Mouse (Mus musculus) liver, embryonic 11.5 days (tissue): Measurements from ENCODE around the gene Pecam1. TPM values are rescaled to one million over a fixed set of nuclear protein-coding genes. Genes with fewer than 3 reads are reported as not detected.
"Not testable (repeated sequence)": the region's sequence is repeated elsewhere in the genome, so short reads cannot be mapped to it uniquely, and the experiment has no call there.

Experiments
- ATAC-seq: fragments of 200-750 bp; cut with Nextera tagmentation; replicated peaks from 2 replicates; pipeline ENCODE4 v1.8.0; 2017; ENCODE audit warnings: moderate number of reproducible peaks, mild to moderate bottlenecking, moderate TSS enrichment, moderate library complexity; ENCODE audit not compliant: low FRiP score
- DNase-seq: peaks from one replicate; pipeline ENCODE4 v3.0.0-alpha.2; 2017; ENCODE audit warnings: low spot score
- H3K27ac ChIP-seq: fragments of 300-500 bp; sonication (generic); 2 replicates; pipeline ENCODE4 v1.5.1; 2014; ENCODE audit warnings: mild to moderate bottlenecking, low read depth, low read length, control low read depth
- H3K27me3 ChIP-seq: fragments of 300-500 bp; sonication (generic); replicated peaks from 2 replicates; pipeline ENCODE4 v1.6.1; 2014; ENCODE audit warnings: low read length, mixed read lengths; ENCODE audit not compliant: control insufficient read depth, insufficient read depth
- H3K36me3 ChIP-seq: fragments of 300-500 bp; sonication (generic); 2 replicates; pipeline ENCODE4 v1.6.1; 2014; ENCODE audit warnings: mild to moderate bottlenecking, low read length, moderate library complexity, mixed read lengths; ENCODE audit not compliant: control insufficient read depth, insufficient read depth
- H3K4me1 ChIP-seq: fragments of 300-500 bp; sonication (generic); replicated peaks from 2 replicates; pipeline ENCODE4 v1.6.1; 2014; ENCODE audit warnings: low read length, mixed read lengths; ENCODE audit not compliant: control insufficient read depth, insufficient read depth
- H3K4me2 ChIP-seq: fragments of 300-500 bp; sonication (generic); 2 replicates; pipeline ENCODE4 v1.6.1; 2014; ENCODE audit warnings: mild to moderate bottlenecking, control low read depth, moderate library complexity
- H3K4me3 ChIP-seq: fragments of 300-500 bp; sonication (generic); 2 replicates; pipeline ENCODE4 v1.5.1; 2014; ENCODE audit warnings: low read depth, low read length, control low read depth
- H3K9ac ChIP-seq: fragments of 300-500 bp; sonication (generic); 2 replicates; pipeline ENCODE4 v1.6.1; 2014; ENCODE audit warnings: low read depth, low read length, control low read depth
- H3K9me3 ChIP-seq: fragments of 300-500 bp; sonication (generic); 2 replicates; pipeline ENCODE4 v1.6.1; 2016; ENCODE audit warnings: low read length, inconsistent platforms, mixed read lengths; ENCODE audit not compliant: control insufficient read depth
- WGBS: fragments of 180-500 bp; shearing (Covaris S2); extraction: QIAGEN DNeasy Blood & Tissue Kit; methylation state at CpG from one replicate; pipeline ENCODE4 v1.1.7; 2014; 5-methylcytosine and 5-hydroxymethylcytosine counted together
- polyA plus RNA-seq: library from polyadenylated mRNA; unstranded; fragments of >200 nt; fragmentation: Nextera tagmentation; extraction: Ambion mirVana; gene quantifications from 2 replicates; pipeline ENCODE4 v1.2.1, GENCODE M21; 2014

The Pecam1 gene
- polyA plus RNA-seq, 1 experiment from 2014 or later = 18.0 TPM

DNA sequence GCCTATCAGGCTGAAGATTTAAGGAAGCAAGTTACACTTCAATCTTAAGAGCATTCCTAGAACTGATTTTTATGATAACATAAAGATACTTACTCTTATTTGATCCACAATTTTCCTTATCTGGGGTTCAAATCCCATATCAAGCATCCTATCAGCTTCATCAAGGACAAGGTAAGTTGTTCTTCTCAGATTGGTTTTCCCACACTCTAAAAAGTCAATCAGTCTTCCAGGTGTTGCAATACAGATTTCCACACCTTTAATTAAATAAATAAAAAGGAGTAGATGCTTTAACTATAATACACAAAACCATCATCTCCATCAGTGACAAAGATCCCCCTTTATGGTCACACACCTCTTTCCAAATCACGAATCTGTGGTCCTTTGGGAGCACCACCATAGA lies 34.6 kb upstream of the Pecam1 start:
- DNase-seq = no peak
- H3K4me2 ChIP-seq = no peak overlapping the region
- H3K4me3 ChIP-seq = no peak overlapping the region
- 91% methylated on average over 1 of the region's 1 CpGs for WGBS
- H3K27me3 ChIP-seq = no peaks in the 10 kb centered on the region
- ATAC-seq = no peak
- no peak overlapping the region for H3K9ac ChIP-seq
- H3K36me3 ChIP-seq = peaks cover 44% of the 10 kb centered on the region
- H3K9me3 ChIP-seq = no peaks in the 10 kb centered on the region
- H3K27ac ChIP-seq = no peak overlapping the region
- H3K4me1 ChIP-seq = peaks cover 2% of the 10 kb centered on the region; the same call in 1 of the 2 replicates

DNA sequence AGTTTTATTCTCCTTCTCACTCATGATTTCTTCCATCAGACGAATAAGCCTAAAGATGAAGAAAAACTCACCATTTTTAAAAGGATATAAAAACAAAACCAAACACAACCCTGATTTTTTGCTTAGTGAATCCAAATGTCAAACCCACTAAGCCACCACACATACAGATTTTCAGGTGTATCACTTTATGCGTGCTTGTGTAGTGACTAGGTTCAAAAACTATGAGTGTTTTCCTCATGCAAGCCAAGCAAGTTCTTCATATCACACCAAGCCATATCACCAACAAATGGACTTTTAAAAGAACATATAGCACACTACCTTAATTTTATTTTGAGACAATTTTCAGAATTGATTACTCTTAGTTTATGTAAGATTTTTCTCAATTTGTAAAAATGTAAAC lies 34.0 kb upstream of the Pecam1 start:
- Histone ChIP-seq H3K9me3 (no peaks in the 10 kb centered on the region), H3K27me3 (no peaks in the 10 kb centered on the region), H3K4me2 (no peak overlapping the region), H3K4me1 (peaks cover 7% of the 10 kb centered on the region), H3K27ac (no peak overlapping the region), H3K9ac (no peak overlapping the region), H3K4me3 (no peak overlapping the region), H3K36me3 (peaks cover 47% of the 10 kb centered on the region)
- ATAC-seq = no peak
- 82% methylated on average over 2 of the region's 2 CpGs for WGBS
- no peak for DNase-seq

DNA sequence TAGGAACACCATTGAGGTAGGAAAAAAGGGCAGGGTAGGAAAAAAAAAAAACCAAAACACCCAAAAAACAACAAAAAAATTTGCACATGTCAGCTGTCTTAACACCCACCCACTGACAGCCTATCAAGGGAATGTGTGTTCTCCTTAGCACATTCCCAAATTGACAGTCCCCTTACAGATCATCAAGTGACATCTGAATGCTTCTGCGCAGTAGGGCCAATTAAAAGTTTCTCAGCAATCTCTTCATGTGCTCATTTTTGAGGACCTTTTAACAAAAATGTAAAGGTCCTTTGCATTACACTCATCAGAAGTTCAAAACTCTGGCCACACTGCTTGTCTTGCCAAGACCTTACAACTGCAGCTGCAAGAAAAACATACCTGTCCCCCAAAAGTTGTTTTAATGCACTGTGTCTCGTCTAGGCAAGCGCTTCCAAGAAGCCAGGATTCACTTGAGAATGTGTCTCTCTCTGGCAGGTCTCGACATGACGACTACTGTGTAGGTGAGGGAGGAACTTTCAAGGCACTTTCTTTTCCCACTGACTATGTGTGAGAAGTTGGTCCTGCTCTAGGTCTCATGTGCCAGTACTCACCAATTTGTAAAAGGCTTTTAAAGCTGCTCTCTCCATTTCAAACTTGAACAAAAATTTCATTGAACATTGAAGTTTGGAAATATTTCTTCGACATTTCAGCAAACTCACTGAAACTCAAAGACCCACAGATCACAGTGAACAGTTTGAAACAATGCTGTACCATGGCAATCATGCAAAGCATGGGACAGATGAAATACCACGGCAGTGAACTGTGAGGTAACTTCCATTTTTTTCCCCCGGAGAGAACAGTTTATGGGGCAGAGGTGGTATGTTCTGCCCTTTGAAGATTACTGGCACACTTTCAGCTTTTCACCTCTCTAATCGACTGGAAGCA lies 32.7 kb upstream of the Pecam1 start:
- no peak for ATAC-seq
- Histone ChIP-seq H3K4me2 (no peak overlapping the region), H3K4me1 (peaks cover 7% of the 10 kb centered on the region)

DNA sequence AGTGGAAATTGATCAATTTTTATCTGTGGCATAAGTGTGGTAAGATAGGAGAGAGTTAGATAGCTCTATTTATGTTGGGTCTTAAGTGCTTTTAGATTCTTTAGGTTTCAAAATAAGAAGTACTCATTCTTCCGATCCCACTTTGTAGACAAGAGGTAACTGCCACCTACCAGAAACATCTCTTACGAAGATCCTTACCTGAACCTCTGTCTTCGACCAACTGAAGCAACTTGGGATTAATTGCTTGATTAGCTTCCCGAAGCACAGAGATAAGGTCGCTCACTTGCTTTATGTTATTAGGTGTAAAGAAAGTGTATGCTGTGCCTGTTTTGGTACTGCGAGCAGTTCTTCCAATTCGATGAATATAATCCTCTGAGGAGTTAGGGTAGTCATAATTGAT lies 31.8 kb upstream of the Pecam1 start:
- H3K4me2 ChIP-seq, DNase-seq, H3K4me3 ChIP-seq, ATAC-seq, H3K27ac ChIP-seq, H3K9me3 ChIP-seq, H3K27me3 ChIP-seq, H3K9ac ChIP-seq: not testable (repeated sequence)
- 88% methylated on average over 7 of the region's 7 CpGs for WGBS
- Histone ChIP-seq H3K36me3 (peaks cover 47% of the 10 kb centered on the region), H3K4me1 (peaks cover 13% of the 10 kb centered on the region)

More for the DNA sequence above, 32.7 kb upstream of the Pecam1 start:
- DNase-seq = no peak
- Histone ChIP-seq H3K9ac (no peak overlapping the region), H3K27ac (peak overlapping the region; percentile 1; the same call in 1 of the 2 replicates), H3K4me3 (no peak overlapping the region), H3K27me3 (no peaks in the 10 kb centered on the region), H3K36me3 (peaks cover 47% of the 10 kb centered on the region), H3K9me3 (no peaks in the 10 kb centered on the region)
- 82% methylated on average over 9 of the region's 9 CpGs for WGBS

GRCm38 (mm10) chr11:106780590-106781220 lies 30.3 kb upstream of the Pecam1 start:
- peak overlapping the region; percentile 1; the same call in 1 of the 2 replicates for H3K27ac ChIP-seq
- H3K36me3 ChIP-seq = peaks cover 43% of the 10 kb centered on the region
- ATAC-seq (no peak), DNase-seq (no peak)
- H3K9ac ChIP-seq = no peak overlapping the region
- 84% methylated on average over 6 of the region's 6 CpGs for WGBS
- H3K4me2 ChIP-seq = peak overlapping the region; percentile 78
- H3K27me3 ChIP-seq = no peaks in the 10 kb centered on the region
- H3K9me3 ChIP-seq = no peaks in the 10 kb centered on the region
- H3K4me3 ChIP-seq = peak overlapping the region; percentile 87; the same call in 1 of the 2 replicates
- H3K4me1 ChIP-seq = peaks cover 13% of the 10 kb centered on the region

DNA sequence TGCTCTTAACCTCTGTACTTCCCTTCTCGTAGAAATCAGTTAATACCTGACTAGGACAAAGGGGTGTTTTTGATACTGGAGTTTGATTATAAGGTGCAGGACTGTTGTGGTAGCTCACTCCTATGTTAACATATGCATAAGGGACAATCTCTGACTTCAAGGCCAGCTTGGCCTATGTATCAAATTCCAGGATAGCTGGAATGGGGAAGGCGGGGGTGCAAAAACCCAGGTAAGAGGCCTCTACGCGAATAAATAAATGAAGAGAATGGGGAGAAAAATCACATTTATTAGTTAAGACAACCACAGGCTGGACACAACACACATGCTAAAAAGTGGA lies 29.6 kb upstream of the Pecam1 start:
- H3K9me3 ChIP-seq = no peaks in the 10 kb centered on the region
- H3K36me3 ChIP-seq = peaks cover 43% of the 10 kb centered on the region
- peak overlapping the region; percentile 78 for H3K4me2 ChIP-seq
- H3K27ac ChIP-seq = peak overlapping the region; percentile 97
- no peak overlapping the region for H3K9ac ChIP-seq
- peak overlapping the region; percentile 87 for H3K4me3 ChIP-seq
- peaks cover 13% of the 10 kb centered on the region for H3K4me1 ChIP-seq
- 69% methylated on average over 4 of the region's 4 CpGs for WGBS
- no peak for DNase-seq
- no peaks in the 10 kb centered on the region for H3K27me3 ChIP-seq
- no peak for ATAC-seq

DNA sequence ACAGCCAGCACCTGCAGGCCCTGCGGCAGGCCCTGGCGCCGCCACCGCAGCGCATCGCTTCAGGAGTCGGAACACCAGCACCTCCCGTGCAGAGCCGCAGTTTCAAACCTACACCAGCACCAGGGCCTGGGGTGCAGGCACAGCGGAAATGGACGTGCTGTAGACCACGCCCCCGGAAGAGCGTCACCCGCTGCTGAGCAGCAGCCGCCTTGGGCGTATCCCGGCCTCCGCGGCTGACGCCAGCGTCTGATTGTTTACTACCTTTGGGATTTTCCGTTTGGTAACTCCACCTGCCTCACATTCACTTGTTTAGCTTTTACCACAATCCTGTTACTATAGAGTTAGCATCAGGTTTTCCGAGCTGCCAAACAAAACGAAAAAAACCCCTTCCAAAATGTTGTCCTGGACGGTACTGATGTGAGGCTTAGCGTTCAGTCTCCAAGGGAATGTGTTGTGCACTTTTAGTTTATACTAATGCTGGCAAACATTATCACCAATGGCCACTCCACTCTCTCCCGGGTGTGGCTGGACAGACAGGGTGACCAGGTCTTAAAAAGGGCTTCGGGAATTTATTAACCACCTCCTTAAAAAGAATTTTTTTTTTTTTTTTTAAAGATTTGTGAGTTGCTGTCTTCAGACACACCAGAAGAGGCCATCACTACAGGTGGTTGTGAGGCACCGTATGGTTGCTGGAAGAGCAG lies 29.1 kb upstream of the Pecam1 start, which contains the start of gene Polg2:
Polg2 (minus strand) TSS at position 150 of the 701 bp plus-strand sequence.
- Histone ChIP-seq H3K4me1 (peaks cover 13% of the 10 kb centered on the region), H3K9ac (peak within 1 kb of the TSS; percentile 96), H3K4me2 (peak within 1 kb of the TSS; percentile 78), H3K9me3 (no peaks in the 10 kb centered on the region), H3K27ac (peak within 1 kb of the TSS; percentile 97), H3K36me3 (peaks cover 45% of the 10 kb centered on the region), H3K4me3 (peak within 1 kb of the TSS; percentile 87), H3K27me3 (no peaks in the 10 kb centered on the region)
- WGBS = 2% methylated on average over 30 of the region's 30 CpGs
- ATAC-seq (peak; percentile 98), DNase-seq (peak; percentile 94)

- H3K27me3 ChIP-seq = no peaks in the 10 kb centered on the region
- ATAC-seq (peak; percentile 76), DNase-seq (no peak)
- H3K27ac ChIP-seq = peak overlapping the region; percentile 97
- H3K4me1 ChIP-seq = peaks cover 13% of the 10 kb centered on the region
- H3K9me3 ChIP-seq = no peaks in the 10 kb centered on the region
- H3K9ac ChIP-seq = peak overlapping the region; percentile 96
- H3K36me3 ChIP-seq = peaks cover 42% of the 10 kb centered on the region
- WGBS = under 1% methylated on average over 39 of the region's 39 CpGs
- peak overlapping the region; percentile 87 for H3K4me3 ChIP-seq
- peak overlapping the region; percentile 78 for H3K4me2 ChIP-seq
These were observed 28.4 kb upstream of the Pecam1 start for GRCm38 (mm10) chr11:106778589-106779387.
